Mouse (Mus musculus) bone marrow macrophage, adult 2 months (primary cell): Measurements from ENCODE around the gene Arhgef3.

Experiments used
- CTCF ChIP-seq: IDR thresholded peaks from 2 replicates; pipeline ENCODE4 v1.5.1; 2012; ENCODE audit warnings: low read depth, mild to moderate bottlenecking, low read length, moderate library complexity
- POLR2A ChIP-seq: IDR thresholded peaks from 2 replicates; pipeline ENCODE4 v1.6.1; 2012; ENCODE audit warnings: mild to moderate bottlenecking, low read depth, low read length, borderline replicate concordance

DNA sequence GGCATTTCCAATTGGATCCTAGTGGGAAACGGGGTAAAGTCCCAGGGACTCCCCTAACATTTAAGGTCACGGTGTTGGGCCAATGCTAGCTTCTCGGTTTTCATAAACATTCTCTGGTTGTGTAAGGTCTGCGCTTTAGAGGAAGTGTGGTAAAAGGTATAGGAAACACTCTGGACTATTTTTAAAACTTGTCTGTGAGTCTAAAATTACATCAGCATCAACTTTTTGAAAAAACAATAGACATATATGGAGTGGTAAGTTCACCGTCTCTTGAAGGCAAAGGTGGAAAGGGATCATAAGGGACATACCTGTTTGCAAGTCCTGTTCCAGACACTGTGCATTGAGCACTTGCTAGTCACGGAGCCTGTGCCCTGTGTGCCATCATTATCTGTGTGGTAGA, 240.5 kb downstream of the Arhgef3 start:
- TF ChIP-seq CTCF (no peak), POLR2A (no peak)
